Mouse (Mus musculus) lung, postnatal 0 days (tissue): ENCODE data around the gene Syn3. TPM values are rescaled to one million over a fixed set of nuclear protein-coding genes. Genes with fewer than 3 reads are reported as not detected.

Source experiments
- ATAC-seq: fragments of 200-750 bp; cut with Nextera tagmentation; 2 replicates; pipeline ENCODE4 v1.8.0; 2017; ENCODE audit warnings: moderate library complexity
- DNase-seq: peaks from one replicate; pipeline ENCODE4 v3.0.0-alpha.2; 2016; ENCODE audit warnings: low spot score
- H3K27ac ChIP-seq: fragments of 300-500 bp; sonication (generic); 2 replicates; pipeline ENCODE4 v1.5.1; 2014; ENCODE audit warnings: antibody characterized with exemption, mild to moderate bottlenecking, low read length, mixed read lengths
- H3K27me3 ChIP-seq: fragments of 300-500 bp; sonication (generic); replicated peaks from 2 replicates; pipeline ENCODE4 v1.6.1; 2014; ENCODE audit warnings: low read length, mixed read lengths; ENCODE audit not compliant: insufficient read depth
- H3K36me3 ChIP-seq: fragments of 300-500 bp; sonication (generic); 2 replicates; pipeline ENCODE4 v1.6.1; 2014; ENCODE audit warnings: low read length, mixed read lengths; ENCODE audit not compliant: insufficient read depth
- H3K4me1 ChIP-seq: fragments of 300-500 bp; sonication (generic); 2 replicates; pipeline ENCODE4 v1.6.1; 2014; ENCODE audit warnings: antibody characterized with exemption, low read depth, low read length, mixed read lengths; ENCODE audit not compliant: insufficient read depth
- H3K4me2 ChIP-seq: fragments of 300-500 bp; sonication (generic); replicated peaks from 2 replicates; pipeline ENCODE4 v1.6.1; 2014; ENCODE audit warnings: low read depth, mild to moderate bottlenecking, low read length, moderate library complexity, mixed read lengths
- H3K4me3 ChIP-seq: fragments of 300-500 bp; sonication (generic); 2 replicates; pipeline ENCODE4 v1.5.1; 2014; ENCODE audit warnings: low read depth, low read length
- H3K9ac ChIP-seq: fragments of 300-500 bp; sonication (generic); replicated peaks from 2 replicates; pipeline ENCODE4 v1.6.1; 2014; ENCODE audit warnings: low read depth, mild to moderate bottlenecking
- H3K9me3 ChIP-seq: fragments of 300-500 bp; sonication (generic); 2 replicates; pipeline ENCODE4 v1.6.1; 2016; ENCODE audit warnings: low read length, mixed read lengths
- CTCF ChIP-seq: IDR thresholded peaks from 2 replicates; pipeline ENCODE4 v1.5.1; 2016; ENCODE audit warnings: antibody characterized with exemption, mild to moderate bottlenecking
- EP300 ChIP-seq: IDR thresholded peaks from 2 replicates; pipeline ENCODE4 v1.6.1; 2016; ENCODE audit warnings: antibody characterized with exemption, mild to moderate bottlenecking, control low read depth
- WGBS: fragments of 180-500 bp; shearing (Covaris S2); extraction: QIAGEN DNeasy Blood & Tissue Kit; methylation state at CpG from one replicate; pipeline ENCODE4 v1.1.7; 2014; 5-methylcytosine and 5-hydroxymethylcytosine counted together
- polyA plus RNA-seq: library from polyadenylated mRNA; unstranded; fragments of >200 nt; fragmentation: Nextera tagmentation; extraction: Ambion mirVana; gene quantifications from 2 replicates; pipeline ENCODE4 v1.2.1, GENCODE M21; 2015

Gene Syn3
- polyA plus RNA-seq, 1 experiment from 2014 or later, result 0.72 TPM

DNA sequence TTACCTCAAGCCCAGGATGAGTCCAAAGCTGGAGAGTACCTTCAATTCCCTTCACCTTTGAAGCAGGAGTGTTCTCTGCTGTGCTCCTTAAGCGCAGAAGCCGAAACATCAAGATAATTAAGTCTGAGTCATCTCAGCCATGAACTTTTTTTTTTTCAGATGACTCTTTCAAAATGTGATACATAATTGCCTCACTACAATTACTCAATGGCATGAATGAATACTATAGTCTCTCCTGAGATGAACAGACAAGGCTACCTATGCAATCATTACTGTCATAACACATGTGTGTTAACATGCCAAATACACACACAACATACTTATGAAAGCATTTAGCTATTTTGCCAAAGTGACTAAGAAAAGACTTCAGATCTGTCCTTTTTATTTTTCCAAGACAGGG lies 486.9 kb downstream of the Syn3 start, which contains the start of gene Bpifc:
Gene Bpifc, minus strand, starts transcription at position 115 of the 400 bp plus-strand sequence.
- no peak within 1 kb of the TSS for H3K9ac ChIP-seq
- ATAC-seq (no peak), DNase-seq (no peak)
- no peak within 1 kb of the TSS for H3K27ac ChIP-seq
- WGBS, result 93% methylated on average over 2 of the region's 2 CpGs
- H3K4me1 ChIP-seq, result no peaks in the 10 kb centered on the region
- H3K27me3 ChIP-seq, result no peaks in the 10 kb centered on the region
- H3K4me2 ChIP-seq, result no peak within 1 kb of the TSS
- no peaks in the 10 kb centered on the region for H3K36me3 ChIP-seq
- H3K4me3 ChIP-seq, result no peak within 1 kb of the TSS
- TF ChIP-seq EP300 (no peak), CTCF (no peak)
- no peaks in the 10 kb centered on the region for H3K9me3 ChIP-seq

DNA sequence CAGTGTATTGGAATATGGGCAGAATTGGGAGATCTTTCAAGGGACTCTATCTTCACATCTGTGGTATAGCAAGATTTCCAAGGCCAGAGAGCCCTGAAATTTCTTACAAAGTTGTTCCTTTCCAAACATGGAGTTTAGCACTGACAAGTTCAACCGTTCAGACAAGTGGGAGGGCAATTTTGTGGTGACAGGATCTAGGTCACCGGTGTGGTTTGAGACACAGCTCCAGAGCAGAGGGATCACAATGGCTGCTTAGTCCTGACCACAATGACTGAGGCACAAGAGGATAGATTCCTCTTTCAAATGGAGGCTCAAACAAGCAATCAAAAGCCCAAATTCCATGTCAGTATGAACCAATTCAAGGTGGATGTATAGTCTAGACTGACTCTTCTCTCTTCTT lies 487.5 kb downstream of the Syn3 start:
- TF ChIP-seq CTCF (no peak), EP300 (no peak)
- 59% methylated on average over 2 of the region's 2 CpGs for WGBS
- H3K36me3 ChIP-seq, result no peaks in the 10 kb centered on the region
- DNase-seq, result no peak
- no peaks in the 10 kb centered on the region for H3K9me3 ChIP-seq
- ATAC-seq, result no peak
- H3K4me2 ChIP-seq, result no peak overlapping the region
- H3K9ac ChIP-seq, result no peak overlapping the region
- no peak overlapping the region for H3K27ac ChIP-seq
- no peaks in the 10 kb centered on the region for H3K27me3 ChIP-seq
- H3K4me3 ChIP-seq, result no peak overlapping the region
- H3K4me1 ChIP-seq, result no peaks in the 10 kb centered on the region

- no peak overlapping the region for H3K27ac ChIP-seq
- no peaks in the 10 kb centered on the region for H3K27me3 ChIP-seq
- DNase-seq (no peak), ATAC-seq (no peak)
- no peak overlapping the region for H3K9ac ChIP-seq
- no peaks in the 10 kb centered on the region for H3K36me3 ChIP-seq
- H3K4me2 ChIP-seq, result no peak overlapping the region
- no peaks in the 10 kb centered on the region for H3K9me3 ChIP-seq
- WGBS, result 7% methylated on average over 6 of the region's 6 CpGs
- no peak overlapping the region for H3K4me3 ChIP-seq
- TF ChIP-seq CTCF (no peak), EP300 (no peak)
- H3K4me1 ChIP-seq, result no peaks in the 10 kb centered on the region
These were observed 488.1 kb downstream of the Syn3 start for GRCm38 (mm10) chr10:86010636-86011035.

DNA sequence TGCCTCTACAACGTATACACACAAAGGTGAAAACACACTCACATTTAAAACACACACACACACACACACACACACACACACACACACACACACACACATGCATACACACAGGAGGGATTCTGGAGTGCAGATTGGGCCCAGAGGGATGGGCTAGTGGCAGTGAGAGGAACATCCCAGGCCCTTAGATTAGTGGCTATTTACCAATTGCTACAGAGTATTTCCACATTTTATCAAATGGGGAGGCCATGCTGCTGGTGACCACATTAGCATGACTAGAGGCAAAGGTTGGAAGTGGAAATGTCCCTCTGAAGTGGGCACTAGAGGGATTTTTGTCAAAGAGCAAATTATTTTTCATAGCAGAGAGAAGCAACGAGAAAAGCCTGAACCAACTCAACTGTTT lies 489.0 kb downstream of the Syn3 start:
- no peak overlapping the region for H3K27ac ChIP-seq
- no peak for ATAC-seq
- 74% methylated on average over 2 of the region's 2 CpGs for WGBS
- H3K4me3 ChIP-seq, result no peak overlapping the region
- no peaks in the 10 kb centered on the region for H3K27me3 ChIP-seq
- H3K9ac ChIP-seq, result no peak overlapping the region
- DNase-seq, result no peak
- TF ChIP-seq CTCF (no peak), EP300 (no peak)
- H3K4me2 ChIP-seq, result no peak overlapping the region
- H3K4me1 ChIP-seq, result no peaks in the 10 kb centered on the region
- H3K9me3 ChIP-seq, result no peaks in the 10 kb centered on the region
- H3K36me3 ChIP-seq, result no peaks in the 10 kb centered on the region

DNA sequence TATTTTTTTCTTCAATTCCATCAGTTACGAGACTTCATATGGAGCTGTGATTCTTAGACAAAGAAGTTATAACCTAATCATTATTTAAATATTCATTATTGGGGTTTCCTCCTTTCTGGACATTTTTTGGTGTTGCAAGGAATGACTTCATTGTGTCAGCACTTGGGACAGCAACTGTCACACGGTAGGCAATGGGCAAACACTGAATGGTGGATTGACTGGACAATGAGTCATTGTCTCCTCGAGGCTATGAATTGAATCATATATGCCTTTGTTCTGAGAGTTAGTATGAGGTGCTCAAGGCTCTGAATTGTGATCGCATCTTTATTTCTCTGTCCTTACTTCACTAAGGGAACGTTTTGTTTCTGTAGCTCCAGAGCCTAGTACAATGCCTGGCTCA lies 492.2 kb downstream of the Syn3 start:
- DNase-seq (no peak), ATAC-seq (no peak)
- Histone ChIP-seq H3K27me3 (no peaks in the 10 kb centered on the region), H3K4me1 (no peaks in the 10 kb centered on the region), H3K9me3 (no peaks in the 10 kb centered on the region), H3K4me2 (no peak overlapping the region), H3K4me3 (no peak overlapping the region), H3K27ac (no peak overlapping the region), H3K36me3 (no peaks in the 10 kb centered on the region), H3K9ac (no peak overlapping the region)
- no peak for TF ChIP-seq EP300
- no peak for TF ChIP-seq CTCF
- WGBS, result 71% methylated on average over 5 of the region's 5 CpGs

Other genes with a start within 250 kb of the Syn3 start
- gene Timp3, start 198.5 kb downstream of the Syn3 start, polyA plus RNA-seq, result 207 and 208 TPM in 2 replicates
- gene Hsp90b1, start 206.6 kb upstream of the Syn3 start, polyA plus RNA-seq, result 283 and 342 TPM in 2 replicates
- gene Ttc41, start 206.9 kb upstream of the Syn3 start, polyA plus RNA-seq, result 0.67 and 1.0 TPM in 2 replicates